Mouse (Mus musculus) heart, postnatal 14 days (tissue): ENCODE measurements around the gene Gm12258. TPM values are rescaled to one million over a fixed set of nuclear protein-coding genes. Genes with fewer than 3 reads are reported as not detected.
"Not testable (repeated sequence)": the region's sequence is repeated elsewhere in the genome, so short reads cannot be mapped to it uniquely, and the experiment has no call there.

Experiments used
- DNase-seq, 2 experiments: peaks; one replicate each; pipeline ENCODE4 v3.0.0; 2021 to 2022
- intact Hi-C: fragments of 180-260 bp; cut with DNase I; formaldehyde crosslinking; loops from one replicate; pipeline ENCODE4 v1.15.1; 2025
- long read RNA-seq, 2 experiments: library from polyadenylated mRNA; stranded (forward); transcript quantifications; one replicate each; pipeline ENCODE4 v2.0.0; 2021
- total RNA-seq, 2 experiments: library from RNA; stranded (reverse); gene quantifications; 2 replicates each; pipeline ENCODE4 v1.2.3; 2021

Gm12258 gene
- 1 to 10 TPM; 2.5 to 3.7 TPM for total RNA-seq
- long read RNA-seq, experiment 1, full-length matches to known transcripts: 2 of 3 reads
- long read RNA-seq, experiment 1, partial matches to known transcripts: 0 of 3 reads
- long read RNA-seq, experiment 1, other reads (novel, unspliced or antisense): 1 of 3 reads
- long read RNA-seq, experiment 2, full-length matches to known transcripts: 4 of 4 reads
- long read RNA-seq, experiment 2, partial matches to known transcripts: 0 of 4 reads
- long read RNA-seq, experiment 2, other reads (novel, unspliced or antisense): 0 of 4 reads

- intact Hi-C loops: loop anchor here (5.0 kb wide), 1 partner anchor 55 kb away; the partner anchor contains the start of gene Zfp39
- DNase-seq: peak; percentile 77 to 86
These were observed at the start of gene Gm12258 for GRCm38 (mm10) chr11:58846919-58847461. TSS of gene Gm12258 (plus strand) at chr11:58847158.

GRCm38 (mm10) chr11:58799747-58800146 lies 47.2 kb upstream of the Gm12258 start:
- no peak for DNase-seq
- intact Hi-C loops: no loop called here

- DNase-seq: peak; percentile 3 to 9
- intact Hi-C loops: no loop called here
These were observed 45.3 kb upstream of the Gm12258 start, which contains the start of gene Fam183b for GRCm38 (mm10) chr11:58801558-58802228. TSS of gene Fam183b (minus strand) at chr11:58801960.

- intact Hi-C loops: no loop called here
- DNase-seq: no peak
These were observed 43.1 kb upstream of the Gm12258 start for GRCm38 (mm10) chr11:58803871-58804270.

- intact Hi-C loops: no loop called here
- no peak for DNase-seq
These were observed 42.6 kb upstream of the Gm12258 start for GRCm38 (mm10) chr11:58804393-58804792.

- intact Hi-C loops: no loop called here
- DNase-seq: no peak
These were observed 35.0 kb upstream of the Gm12258 start for GRCm38 (mm10) chr11:58812001-58812400.

GRCm38 (mm10) chr11:58814700-58815099 lies 32.3 kb upstream of the Gm12258 start, which contains the start of gene Olfr313:
TSS of gene Olfr313 (plus strand) at chr11:58815000.
- intact Hi-C loops, DNase-seq: not testable (repeated sequence)

GRCm38 (mm10) chr11:58815676-58816075 lies 31.3 kb upstream of the Gm12258 start:
- intact Hi-C loops: no loop called here

GRCm38 (mm10) chr11:58828937-58829336 lies 18.0 kb upstream of the Gm12258 start, which contains the start of gene Olfr312:
TSS of gene Olfr312 (plus strand) at chr11:58829237.
- DNase-seq, intact Hi-C loops: not testable (repeated sequence)

More at GRCm38 (mm10) chr11:58815676-58816075, 31.3 kb upstream of the Gm12258 start:
- no peak for DNase-seq

GRCm38 (mm10) chr11:58829764-58830163 lies 17.2 kb upstream of the Gm12258 start:
- DNase-seq: no peak
- intact Hi-C loops: no loop called here

GRCm38 (mm10) chr11:58832541-58832940 lies 14.4 kb upstream of the Gm12258 start:
- DNase-seq, intact Hi-C loops: not testable (repeated sequence)

GRCm38 (mm10) chr11:58838951-58839350 lies 8.0 kb upstream of the Gm12258 start, which contains the start of gene Olfr311:
TSS of gene Olfr311 (plus strand) at chr11:58839251.
- DNase-seq, intact Hi-C loops: not testable (repeated sequence)

- DNase-seq: no peak
- intact Hi-C loops: loop anchor here (5.0 kb wide), 1 partner anchor 55 kb away; the partner anchor contains the start of gene Zfp39
These were observed 678 bp downstream of the Gm12258 start for GRCm38 (mm10) chr11:58847636-58848035.

- DNase-seq: no peak
- intact Hi-C loops: loop anchor here (5.0 kb wide), 1 partner anchor 53 kb away; the partner anchor contains the start of gene Zfp39
These were observed 2.8 kb downstream of the Gm12258 start for GRCm38 (mm10) chr11:58849731-58850130.

- DNase-seq: no peak
- intact Hi-C loops: no loop called here
These were observed 13.8 kb downstream of the Gm12258 start for GRCm38 (mm10) chr11:58860744-58861143.

GRCm38 (mm10) chr11:58867039-58867953 lies 20.3 kb downstream of the Gm12258 start, which contains the start of gene 2810021J22Rik:
TSS of gene 2810021J22Rik (plus strand) at chr11:58867216.
- intact Hi-C loops: no loop called here
- DNase-seq: peak; percentile 63 to 78

- intact Hi-C loops: no loop called here
- no peak for DNase-seq
These were observed 21.0 kb downstream of the Gm12258 start for GRCm38 (mm10) chr11:58867954-58868330.

GRCm38 (mm10) chr11:58870961-58871360 lies 24.0 kb downstream of the Gm12258 start:
- DNase-seq: no peak
- intact Hi-C loops: no loop called here

GRCm38 (mm10) chr11:58883756-58884155 lies 36.8 kb downstream of the Gm12258 start:
- intact Hi-C loops: no loop called here
- DNase-seq: no peak

- no peak for DNase-seq
- intact Hi-C loops: no loop called here
These were observed 43.6 kb downstream of the Gm12258 start for GRCm38 (mm10) chr11:58890511-58890910.
